Mouse (Mus musculus): ENCODE data around the gene Dgkq.

Gene Dgkq

DNA sequence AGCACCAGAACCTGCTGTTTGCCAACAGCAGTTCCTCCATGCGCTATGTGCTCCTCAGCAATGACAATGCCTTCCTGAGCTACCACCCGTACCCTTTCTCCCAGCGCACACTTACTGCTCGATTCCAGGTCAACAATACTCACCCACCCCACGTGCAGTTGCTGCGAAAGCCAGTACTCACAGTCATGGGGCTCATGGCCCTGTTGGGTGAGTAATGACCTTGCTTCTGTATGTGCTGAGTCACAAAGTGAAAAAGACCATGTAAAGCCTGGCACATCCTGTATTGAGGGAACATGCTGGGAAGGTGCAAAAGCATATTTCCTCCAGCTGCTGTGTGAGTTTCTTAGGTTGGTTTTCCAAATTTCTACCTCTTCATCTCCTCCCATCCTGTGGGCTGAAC, 11.4 kb upstream of the Dgkq start:
- DNase-seq: no peak

DNA sequence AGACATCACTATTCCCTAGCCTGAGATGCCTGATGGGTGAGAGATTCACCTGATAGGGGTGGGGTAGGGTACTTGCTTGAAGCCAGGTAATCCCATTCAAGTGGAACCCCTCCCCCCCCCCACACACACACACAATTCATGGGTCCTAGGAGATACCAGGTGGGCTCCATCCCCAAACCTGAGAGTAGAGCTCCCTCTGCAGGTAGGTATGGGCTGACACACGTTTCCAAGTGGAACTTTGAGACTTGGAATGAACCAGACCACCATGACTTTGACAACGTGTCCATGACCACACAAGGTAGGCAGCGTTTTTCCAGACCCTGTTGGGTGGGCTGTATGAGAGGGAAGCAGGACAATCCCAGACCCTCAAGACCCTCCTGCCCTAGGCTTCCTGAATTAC, 10.4 kb upstream of the Dgkq start:
- no peak for DNase-seq

DNA sequence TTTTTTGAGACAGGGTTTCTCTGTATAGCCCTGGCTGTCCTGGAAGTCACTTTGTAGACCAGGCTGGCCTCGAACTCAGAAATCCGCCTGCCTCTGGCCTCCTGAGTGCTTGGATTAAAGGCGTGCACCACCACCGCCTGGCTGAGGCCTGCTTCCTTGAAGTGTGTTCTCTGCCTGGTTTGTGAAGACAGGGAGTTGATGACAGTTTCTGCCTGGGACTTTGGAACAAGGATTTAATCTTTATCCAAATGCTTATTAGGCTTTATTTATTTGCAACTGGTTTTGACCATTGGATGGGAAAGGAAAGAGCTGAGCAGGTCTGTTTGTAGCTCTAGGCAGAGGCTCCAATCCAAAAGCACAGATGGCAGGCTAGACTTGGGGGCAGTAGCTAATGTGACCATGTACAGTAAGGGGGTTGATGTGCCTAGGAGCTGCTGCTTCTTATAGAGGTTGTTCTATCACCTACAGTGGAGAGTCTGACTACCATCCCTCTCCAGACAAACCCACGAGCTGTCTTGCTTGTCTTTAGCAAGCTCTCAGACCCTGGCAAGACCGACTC, 8.9 kb upstream of the Dgkq start:
- peak; percentile 53 for DNase-seq

DNA sequence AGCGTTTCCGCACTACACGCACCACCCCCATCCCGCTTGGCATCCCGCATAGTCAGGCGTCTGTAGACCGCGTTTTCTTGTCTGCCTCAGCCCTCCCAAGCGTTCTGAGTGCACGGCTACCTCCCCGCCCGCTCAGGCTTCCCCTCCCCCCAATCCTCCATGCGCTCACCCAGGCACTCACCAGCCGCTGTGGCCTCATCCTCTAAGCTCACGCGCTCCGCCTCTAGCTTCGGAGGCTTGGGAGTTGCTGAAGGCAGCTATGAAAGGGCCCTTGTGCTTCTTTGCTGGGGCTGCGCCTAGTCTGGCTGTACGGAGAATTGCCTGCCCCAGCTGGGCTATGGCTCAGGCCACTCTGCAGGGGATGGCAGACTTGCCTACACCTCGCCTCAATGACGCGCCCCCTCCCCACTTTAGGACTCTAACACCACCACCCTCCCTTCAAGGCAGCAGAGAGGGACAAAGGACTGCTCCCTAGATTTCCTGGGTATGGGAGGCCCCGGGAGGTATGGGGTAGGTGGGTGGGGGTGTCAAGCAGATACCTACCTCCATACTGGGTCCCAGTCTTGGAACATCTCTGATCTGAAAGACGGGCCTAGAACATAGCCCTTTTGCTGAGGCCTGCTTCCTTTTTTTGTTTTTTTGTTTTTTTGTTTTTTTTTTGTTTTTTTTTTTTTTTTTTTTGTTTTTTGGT, 8.3 kb upstream of the Dgkq start:
- DNase-seq: peak; percentile 77

DNA sequence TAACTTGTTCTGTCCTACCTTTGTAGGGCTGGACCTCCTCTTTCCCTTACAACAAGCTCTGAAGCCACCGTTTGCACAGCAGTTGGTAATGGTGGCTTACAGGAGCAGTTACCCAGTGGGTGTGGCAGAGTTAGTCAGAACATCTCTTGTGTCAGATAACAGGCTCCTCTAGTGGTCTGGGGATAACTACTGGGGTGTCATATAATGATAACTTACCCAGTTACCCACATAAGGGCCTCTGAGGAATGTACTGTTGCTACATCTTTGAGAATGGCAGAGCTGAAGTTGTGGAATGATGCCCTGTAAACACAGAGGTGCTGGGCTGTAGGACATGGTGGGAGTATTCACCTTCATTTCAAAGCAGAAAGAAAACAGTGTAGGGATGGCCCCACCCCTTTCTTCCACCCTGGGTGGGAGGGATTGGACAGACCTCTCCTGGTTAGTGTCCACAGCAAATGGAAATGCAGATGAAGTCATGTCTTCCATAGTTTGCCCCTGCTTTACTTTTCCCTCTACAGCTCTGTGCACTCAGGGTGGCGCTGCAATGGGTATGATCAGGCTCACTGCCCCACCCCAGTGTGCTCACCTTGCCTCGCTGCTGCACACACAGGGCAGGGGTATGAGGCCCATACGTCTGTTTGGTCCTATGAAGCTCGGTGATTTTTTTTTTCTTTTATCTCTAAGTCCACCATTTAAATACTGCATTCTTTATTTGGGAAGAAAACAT, 7.5 kb upstream of the Dgkq start:
- no peak for DNase-seq

DNA sequence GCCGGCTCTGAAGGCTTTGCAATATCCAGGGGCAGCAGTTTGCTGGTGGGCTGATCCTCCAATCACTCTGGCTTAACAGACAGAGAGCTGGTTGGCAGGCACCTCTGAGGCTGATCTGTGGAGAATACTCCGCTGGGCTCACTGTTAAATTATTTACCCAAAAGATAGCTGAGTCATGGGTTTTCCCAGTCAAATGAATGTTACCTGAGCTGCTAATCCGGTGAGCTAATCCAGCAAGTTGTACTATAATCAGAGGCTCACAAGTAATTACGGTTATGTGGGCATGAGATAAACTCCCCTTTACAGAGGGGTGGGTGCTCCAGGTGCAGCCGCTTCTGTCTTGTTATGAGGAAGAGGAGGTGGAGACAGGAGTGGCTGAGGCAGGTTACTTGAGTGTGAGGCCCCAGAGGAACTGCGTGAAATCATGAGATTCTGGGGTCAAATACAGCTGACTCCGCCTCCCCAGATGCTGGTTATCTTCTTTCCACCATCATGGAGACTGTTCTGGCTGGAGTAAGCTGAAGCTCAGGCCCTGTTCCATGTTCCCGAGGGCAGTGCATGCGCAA, 5.9 kb upstream of the Dgkq start, which contains the start of gene Slc26a1:
Gene Slc26a1, minus strand, starts transcription at position 319 of the 566 bp plus-strand sequence.
- peak; percentile 54 for DNase-seq

DNA sequence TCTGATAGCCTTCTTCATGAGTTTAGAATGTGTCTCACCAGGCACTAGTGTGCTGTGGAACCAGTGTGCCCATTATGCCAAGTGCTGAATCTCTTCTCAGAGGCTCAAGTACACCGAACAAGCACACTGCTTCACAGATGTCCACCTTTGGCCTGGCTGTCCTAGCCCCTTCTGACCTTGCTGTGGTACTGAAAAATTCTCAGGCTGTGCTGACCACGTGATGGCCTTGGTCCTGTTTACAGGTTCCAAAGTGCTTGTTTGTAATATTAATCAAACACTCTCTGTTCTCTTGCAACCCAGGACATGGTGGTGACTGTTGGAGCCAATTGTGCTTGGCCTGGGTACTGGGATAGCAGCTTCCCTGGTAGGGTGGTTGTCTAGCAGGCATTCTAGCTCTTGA, 5.2 kb upstream of the Dgkq start:
- DNase-seq: peak; percentile 55

DNA sequence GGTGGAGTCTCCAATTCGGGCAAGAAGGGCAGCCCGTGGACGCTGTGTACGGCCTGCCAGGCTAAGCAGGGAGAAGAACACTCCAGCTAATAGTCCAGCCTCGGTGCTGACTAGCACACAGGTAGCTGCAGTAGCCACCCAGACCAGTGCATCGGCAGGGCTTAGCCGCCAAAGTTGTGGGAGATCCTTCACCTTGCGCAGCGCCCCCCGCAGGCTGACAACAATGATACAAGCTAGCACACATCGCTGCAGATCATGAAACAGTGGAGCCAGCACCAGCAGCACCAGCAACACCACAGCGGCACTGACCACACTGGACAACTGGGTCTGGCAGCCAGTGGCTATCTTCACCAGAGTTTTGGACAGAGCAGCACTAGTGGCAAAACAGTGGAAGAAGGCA, 2.3 kb upstream of the Dgkq start:
- no peak for DNase-seq

DNA sequence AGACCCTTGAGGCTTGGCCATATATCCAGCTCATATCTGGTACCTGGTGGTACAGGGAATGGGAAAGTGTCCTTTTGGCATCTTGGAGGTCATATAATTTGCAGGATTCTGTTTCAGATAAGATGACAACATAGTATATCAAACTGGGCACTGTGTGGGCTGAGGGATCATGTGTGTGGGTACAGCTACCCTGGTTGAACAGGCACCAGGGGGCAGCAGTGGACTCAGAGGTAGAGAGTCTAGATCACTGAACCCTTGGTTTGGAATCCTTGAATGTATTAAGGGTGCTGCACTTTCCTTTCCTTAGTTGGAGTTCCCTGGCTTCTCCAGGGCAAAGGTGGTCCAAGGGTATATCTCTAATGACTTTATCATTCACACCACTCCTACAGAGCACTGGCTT, 1.3 kb upstream of the Dgkq start:
- DNase-seq: peak; percentile 81

DNA sequence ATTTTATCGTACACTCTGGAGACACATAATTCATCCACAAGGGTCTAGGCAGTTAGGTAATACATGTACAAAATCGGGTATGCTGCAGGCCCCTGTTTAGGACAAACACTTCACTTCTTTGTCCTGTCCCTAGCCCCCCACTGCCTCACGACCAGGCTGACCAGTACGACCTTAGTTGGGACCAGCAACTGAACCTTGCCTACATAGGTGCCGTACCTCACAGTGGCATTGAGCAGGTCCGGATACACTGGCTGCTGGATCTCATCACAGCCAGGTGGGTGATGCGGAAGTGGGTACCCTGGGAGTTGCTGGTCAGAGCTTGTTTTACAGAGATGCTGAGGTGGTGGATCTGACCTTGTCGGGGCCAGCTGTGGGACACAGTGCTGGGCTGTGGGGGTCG, 514 bp upstream of the Dgkq start:
- no peak for DNase-seq

DNA sequence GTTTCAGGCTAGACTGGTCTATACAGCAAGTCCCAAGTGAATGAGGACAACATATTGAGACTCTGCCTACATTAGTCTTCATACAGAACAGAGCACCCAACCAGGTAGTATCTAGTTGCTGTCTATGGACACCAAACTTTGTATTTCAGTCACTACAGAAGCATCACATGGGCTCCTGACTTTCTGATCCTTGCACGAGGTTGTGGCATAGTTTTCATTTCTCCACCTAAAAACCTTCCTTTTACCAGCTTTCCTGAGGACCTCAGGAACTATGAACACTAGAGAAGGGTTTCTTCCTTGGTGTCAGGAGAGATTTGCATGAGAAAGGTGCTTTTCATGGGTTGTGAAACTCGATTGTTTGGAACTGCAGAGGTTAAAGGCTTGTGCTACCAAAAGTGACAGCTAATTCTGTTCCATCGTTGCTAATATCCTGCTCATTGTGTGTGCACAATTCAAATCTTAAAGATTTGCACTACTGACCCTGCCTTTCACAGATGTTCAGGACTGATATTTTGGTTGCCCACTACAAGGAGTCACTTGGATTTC, 1.0 kb downstream of the Dgkq start:
- DNase-seq: no peak

DNA sequence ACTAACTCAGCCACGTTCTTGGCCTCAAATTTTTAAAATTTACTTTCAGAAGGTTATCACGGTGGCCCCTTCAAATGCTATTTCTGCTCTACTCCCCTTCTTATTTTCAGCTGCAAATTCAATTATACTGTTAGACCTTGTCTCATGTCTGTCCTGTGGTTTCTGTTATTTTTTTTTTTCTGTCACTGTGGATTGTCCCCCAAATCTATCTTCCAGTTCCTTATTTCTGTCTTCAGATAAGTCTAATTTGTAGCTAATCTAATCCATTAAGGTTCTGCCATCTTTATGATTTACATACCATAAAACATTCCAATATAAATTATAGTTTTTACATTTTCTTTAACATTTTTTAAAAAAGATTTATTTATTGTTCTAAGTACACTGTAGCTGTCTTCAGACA, 2.1 kb downstream of the Dgkq start:
- no peak for DNase-seq

DNA sequence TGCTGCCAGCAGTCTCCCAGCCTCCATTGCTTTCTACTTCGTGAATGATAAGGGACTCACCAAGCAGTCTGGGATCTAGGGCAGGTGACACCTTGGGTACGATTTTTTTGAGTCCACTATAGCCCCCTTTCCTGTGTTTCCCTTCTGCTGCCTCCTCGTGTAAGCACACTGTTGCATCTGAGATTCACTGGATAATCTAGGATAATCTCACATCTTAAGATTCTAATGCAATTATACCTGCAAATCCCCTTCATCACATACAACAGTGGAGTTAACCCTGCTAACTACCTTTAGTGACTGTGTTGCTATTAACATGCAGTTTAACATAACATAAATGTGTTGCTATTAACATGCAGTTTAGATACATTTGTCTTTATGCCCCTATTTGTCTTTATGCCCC, 4.4 kb downstream of the Dgkq start:
- DNase-seq: no peak

DNA sequence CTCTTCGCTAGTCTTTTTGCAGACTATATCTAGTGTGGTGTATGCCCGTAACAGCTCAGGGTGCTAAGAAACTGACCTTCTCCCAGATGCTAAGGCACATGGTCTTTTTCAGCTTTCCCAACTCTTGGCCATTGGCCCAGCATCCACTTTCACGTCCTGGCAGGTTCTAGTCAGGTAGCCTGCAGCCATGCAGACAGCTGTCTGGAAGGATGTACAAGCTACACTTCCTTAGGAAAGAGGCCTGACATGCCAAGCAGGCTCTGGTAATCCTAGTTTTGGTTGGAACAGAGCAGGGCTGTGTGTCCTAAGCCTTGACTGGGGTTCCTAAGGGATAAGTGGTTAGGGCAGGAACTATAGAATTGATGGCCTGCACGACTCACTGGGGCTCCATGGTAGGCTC, 6.7 kb downstream of the Dgkq start:
- no peak for DNase-seq

DNA sequence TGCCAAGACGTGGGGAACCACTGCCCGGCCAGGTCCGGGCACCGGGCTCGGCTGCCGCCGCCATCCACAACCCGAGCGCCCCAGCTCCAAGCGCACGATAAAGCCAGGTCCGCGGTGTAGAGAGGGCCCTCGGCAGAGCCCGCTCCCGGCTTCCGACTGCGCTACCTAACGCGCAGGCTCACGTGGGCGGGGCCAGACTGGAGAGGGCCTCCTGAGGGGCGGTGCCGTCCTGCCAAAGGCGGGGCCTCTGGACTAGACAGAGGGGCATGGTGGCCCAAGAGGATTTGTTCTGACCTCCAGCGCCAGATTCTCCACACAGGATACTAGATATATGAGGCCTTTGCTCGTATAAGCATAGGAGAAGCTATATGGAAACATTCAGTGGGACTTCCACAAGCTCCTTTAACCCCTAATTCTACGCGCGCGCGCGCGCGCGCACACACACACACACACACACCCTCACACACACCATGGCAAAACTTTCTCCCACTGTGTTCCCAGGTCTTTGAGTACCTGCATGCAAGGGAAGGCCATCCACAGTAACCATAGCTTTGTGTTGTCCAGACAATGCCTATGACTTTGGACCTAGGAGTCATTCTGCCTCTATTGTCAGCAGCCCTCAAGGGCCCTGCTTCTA, 8.7 kb downstream of the Dgkq start:
- peak; percentile 97 for DNase-seq

DNA sequence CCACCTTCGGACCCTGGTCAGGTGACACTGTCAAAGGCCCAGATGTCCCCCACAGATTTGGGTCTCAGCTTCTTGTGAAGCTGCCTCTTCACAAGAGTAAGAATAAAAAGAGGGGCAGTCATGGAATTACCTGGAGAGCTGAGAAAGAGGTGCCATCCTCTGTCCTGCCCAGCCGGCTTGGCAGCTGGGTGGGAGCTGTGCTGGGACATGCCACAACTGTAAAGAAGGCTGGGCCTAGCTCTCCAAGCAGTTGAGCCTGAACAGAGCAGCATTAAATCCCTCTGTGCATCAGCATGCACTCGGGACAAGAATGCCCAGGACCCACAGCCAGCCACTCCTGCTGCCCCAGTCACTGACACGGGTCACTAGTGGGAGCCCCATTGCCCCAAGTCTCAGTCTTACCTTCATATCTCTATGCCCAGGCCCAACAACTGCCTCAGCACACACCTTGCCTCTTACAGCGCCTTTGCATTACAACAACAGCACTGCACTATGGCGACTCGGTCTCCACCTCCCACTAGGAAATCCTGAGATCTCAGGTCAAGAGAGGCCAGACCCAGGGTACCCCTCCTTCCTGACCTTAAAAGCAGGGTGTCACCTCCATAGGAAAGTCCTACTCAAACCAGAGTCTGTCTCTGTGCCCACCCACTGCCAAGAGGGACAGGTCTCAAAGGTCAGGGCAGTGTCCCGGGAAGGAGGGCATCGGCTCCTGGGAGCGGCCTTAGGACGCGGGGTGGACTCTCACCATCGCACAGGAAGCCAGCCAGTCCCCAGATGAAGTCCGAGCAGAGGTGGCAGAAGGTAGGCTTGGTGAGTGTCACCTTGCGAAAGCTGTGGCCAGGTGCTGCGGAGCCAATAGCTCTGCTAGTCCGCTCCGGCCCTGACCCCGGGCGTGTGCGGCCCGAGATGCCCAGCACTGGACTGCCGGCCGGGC, 9.5 kb downstream of the Dgkq start, which contains the start of gene Idua:
Gene Idua, plus strand, starts transcription at position 634 of the 934 bp plus-strand sequence.
- DNase-seq: no peak

DNA sequence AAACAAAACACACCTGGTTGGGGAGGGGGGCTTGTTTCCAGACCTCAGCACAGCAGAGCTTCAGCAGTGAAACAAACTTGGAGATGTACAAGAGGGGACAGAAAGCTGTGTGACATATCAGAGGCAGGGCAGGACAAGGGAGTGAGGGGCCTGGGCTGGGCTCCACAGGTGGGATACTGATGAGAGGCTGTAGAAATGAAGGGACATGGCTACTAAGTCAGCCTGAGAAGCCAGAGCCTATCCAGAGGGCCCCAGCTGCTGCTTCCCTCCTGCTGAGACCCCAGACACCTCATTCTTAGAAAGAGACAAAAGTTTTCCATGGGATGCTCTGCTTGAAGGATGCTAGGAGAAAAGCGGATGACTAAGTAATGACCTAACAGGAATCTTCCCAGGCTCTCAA, 10.9 kb downstream of the Dgkq start:
- no peak for DNase-seq

DNA sequence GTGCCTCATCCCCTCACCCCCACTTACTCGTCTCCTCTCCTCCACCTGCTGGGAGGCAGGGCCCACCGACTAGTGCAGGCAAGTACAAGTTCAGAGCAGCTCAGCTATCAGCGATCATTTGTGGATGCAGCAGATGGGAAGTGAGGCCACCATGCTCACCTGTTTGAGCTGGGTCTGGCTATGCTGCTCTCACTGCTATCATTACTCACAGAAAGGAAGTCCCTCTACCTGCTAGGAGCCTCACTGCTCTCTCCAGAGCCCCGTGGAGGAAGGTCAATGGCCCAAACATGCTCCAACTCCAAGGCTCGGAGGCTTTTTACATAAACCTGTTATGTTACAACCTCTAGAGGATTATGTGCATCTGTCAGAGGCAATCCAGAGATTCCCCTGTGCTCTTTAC, 12.1 kb downstream of the Dgkq start:
- no peak for DNase-seq

DNA sequence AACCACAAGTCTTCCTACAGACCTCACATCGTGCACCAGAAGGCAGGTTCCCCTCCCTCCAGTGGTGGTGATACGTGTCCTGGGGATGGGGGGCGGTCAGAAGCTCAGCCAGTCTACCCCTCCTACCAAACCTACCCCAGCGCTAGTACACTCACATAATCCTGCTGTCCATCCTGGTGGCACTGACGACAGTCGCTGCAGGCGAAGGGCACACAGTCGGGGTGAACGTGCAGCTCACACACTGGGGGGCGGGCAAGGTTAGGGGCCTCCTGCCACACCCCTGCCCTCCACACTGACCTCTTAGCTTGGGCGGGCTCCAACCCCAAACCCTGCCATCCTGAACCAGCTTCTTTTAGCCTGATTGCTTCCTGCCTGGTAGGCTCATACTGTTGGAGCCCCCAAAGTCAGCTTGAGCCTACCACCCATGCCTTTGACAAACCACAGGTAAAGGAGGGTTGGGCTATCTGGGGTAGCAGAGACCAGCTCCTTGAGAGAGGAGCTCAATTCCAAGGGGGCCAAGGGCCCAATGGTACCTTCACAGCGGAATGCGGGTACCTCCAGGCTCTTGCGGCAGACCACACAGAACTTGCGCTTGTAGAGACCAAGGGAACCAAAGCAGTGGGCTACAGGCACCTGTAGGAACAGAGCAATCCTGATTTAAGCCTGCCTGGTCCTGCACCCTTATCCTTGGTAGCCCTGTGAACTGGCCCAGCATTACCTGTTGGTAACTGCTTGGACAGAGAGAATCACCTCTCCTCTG, 13.4 kb downstream of the Dgkq start:
- no peak for DNase-seq

DNA sequence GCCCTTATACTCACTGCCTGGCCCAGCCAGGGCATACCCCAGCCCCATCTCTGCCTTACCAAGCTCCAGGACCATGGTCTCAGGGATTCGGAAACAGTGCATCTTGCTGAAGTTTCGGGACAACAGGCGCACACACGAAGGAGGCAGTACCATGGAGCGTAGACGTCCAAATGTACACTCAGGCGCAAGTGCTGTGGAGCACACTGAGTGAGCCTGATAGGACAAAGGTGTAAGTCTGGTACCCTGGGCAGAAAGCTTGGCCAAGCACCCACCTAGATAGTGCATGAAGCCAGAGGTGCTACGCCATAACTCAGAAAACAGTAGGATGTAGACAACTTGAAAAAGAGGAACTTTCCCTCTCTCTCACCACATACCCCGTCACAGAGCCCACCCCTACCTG, 14.1 kb downstream of the Dgkq start:
- DNase-seq: no peak

DNA sequence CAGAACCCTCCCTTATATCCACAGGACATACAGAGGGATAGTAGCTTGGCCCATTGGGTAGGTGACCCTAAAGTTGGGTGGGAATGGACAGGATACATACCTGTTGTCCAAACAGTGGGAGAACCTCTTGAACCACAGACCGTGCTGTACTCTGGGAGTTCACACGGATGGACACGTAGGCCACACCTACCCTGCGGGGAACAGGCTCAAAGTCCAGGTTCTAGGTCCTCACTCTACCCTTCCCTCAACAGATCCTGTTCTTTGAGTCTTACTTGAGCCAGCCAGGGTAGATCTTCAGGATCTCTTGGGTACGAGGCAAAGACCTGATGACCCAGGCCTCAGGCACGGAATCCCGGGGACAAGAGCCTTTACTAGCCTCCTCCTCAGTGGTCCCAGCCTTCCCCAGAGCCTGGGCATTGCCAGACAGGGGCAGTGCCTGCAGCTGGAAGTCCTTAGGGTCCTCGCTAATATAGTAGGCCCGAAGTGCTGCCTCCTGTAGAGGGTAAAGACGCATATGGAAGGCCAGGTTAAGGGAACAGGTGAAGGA, 15.0 kb downstream of the Dgkq start:
- DNase-seq: no peak

Data from kidney, postnatal 10 days (tissue).